In the genomic region with DNA sequence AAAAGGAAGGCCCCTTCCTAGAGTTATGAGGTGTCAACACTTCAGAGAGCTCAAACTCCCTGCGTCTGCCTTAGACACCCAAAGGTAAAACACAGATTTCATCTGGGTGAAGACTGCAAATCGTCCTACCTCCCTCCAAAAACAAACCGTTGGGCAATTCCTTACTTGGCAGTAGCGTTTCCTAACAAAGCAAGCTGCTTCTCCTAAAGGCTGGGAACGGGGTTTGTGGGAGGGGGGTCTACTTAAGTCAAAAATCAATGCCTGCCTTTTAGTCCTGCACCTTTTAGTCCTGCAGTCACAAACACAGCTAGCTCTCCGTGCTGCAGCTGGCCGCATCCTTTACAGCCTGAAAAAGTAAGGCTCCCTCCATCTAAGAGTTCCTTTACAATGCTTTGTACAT, we compare ENCODE assay signal across 8 mouse cellular contexts. TPM values are rescaled to one million over a fixed set of nuclear protein-coding genes. Genes with fewer than 3 reads are reported as not detected.
A peak's percentile ranks its signal among the peaks of the same experiment; 100 is the strongest.
DNase-seq lines count a peak whose midpoint lies in the region; ATAC-seq and TF ChIP-seq lines count a peak whose summit lies in the region.

No protein-coding gene starts in this region.

- H3K9me3 ChIP-seq in liver, embryonic 15.5 days (replicated peaks), result no peaks in the 10 kb centered on the region

- 35% methylated on average over 7 of the region's 7 CpGs for WGBS in liver, embryonic 15.5 days (ENCODE audit: insufficient replicate concordance)

- H3K4me3 ChIP-seq in testis, adult 2 months (ENCODE audit: control insufficient read depth, low read depth, low read length), result peak overlapping the region; percentile 99
- H3K4me3 ChIP-seq in liver, embryonic 15.5 days (replicated peaks), result peak overlapping the region; percentile 58; the same call in 1 of the 2 replicates

- peaks cover 7% of the 10 kb centered on the region for H3K4me1 ChIP-seq in testis, adult 2 months (ENCODE audit: control insufficient read depth, insufficient read depth, low read length)
- H3K4me1 ChIP-seq in liver, embryonic 15.5 days (replicated peaks), result no peaks in the 10 kb centered on the region

- H3K9ac ChIP-seq in liver, embryonic 15.5 days, result no peak overlapping the region

- no peaks in the 10 kb centered on the region for H3K36me3 ChIP-seq in testis, adult 2 months (ENCODE audit: control insufficient read depth, insufficient read depth, low read length)
- no peaks in the 10 kb centered on the region for H3K36me3 ChIP-seq in liver, embryonic 15.5 days (replicated peaks)

- H3K27ac ChIP-seq in testis, adult 2 months (ENCODE audit: control insufficient read depth, insufficient read depth, low read depth, low read length), result peak overlapping the region; percentile 96; the same call in 1 of the 2 replicates
- H3K27ac ChIP-seq in liver, embryonic 15.5 days (replicated peaks), result no peak overlapping the region

- TF ChIP-seq POLR2A in testis, adult 2 months (IDR thresholded peaks at IDR 0.05; ENCODE audit: control insufficient read depth, low read depth, low read length), result no peak

- H3K4me2 ChIP-seq in liver, embryonic 15.5 days, result 0 out of 2 replicates have a peak overlapping the region, but pooled peaks have one; percentile 67

- no peak for TF ChIP-seq CTCF in testis, adult 2 months (IDR thresholded peaks at IDR 0.05; ENCODE audit: control insufficient read depth, insufficient read depth, insufficient replicate concordance, low read depth, low read length)

- no peaks in the 10 kb centered on the region for H3K27me3 ChIP-seq in testis, adult 2 months (ENCODE audit: control insufficient read depth, insufficient read depth, low read length)
- peaks cover 45% of the 10 kb centered on the region for H3K27me3 ChIP-seq in liver, embryonic 15.5 days

- no peak for ATAC-seq in liver, embryonic 15.5 days (ENCODE audit: insufficient read depth)

- DNase-seq in adrenal gland, postnatal 10 days, result peak; percentile 4
- no peak for DNase-seq in adrenal gland, adult 18-20 months (ENCODE audit: low spot score in 2 of 2)
- no peak for DNase-seq in testis, postnatal 14 days (ENCODE audit: low spot score)
- no peak for DNase-seq in thymus, postnatal 14 days
- no peak for DNase-seq in layer of hippocampus, adult 18-20 months (ENCODE audit: low spot score in 2 of 2)
- DNase-seq in T-cell, adult 2 months (ENCODE audit: low spot score), result no peak

RNA-seq across cellular contexts. Expression of a gene that starts 0.9 kb away (rescaled TPM):
- 10 to 100 TPM; 14.1 to 15.9 TPM for total RNA-seq in adrenal gland, postnatal 10 days (2021)
- total RNA-seq in adrenal gland, adult 18-20 months (2021), result 10 to 100 TPM; 12.8 to 13.1 TPM
- 9.0 and 10.9 TPM in 2 replicates for polyA plus RNA-seq in testis, adult 2 months (2012; rRNA removed)
- 3.6 and 3.7 TPM in 2 replicates for polyA plus RNA-seq in liver, embryonic 15.5 days (2015; fragmentation: Nextera tagmentation; extraction: Ambion mirVana)
- 10 to 100 TPM; 42.8 to 44.7 TPM for total RNA-seq in layer of hippocampus, adult 18-20 months (2021)
